Mouse (Mus musculus) ES-Bruce4 (cell line): Measurements from ENCODE around the gene Igf1r.

Source experiments
- EP300 ChIP-seq: IDR thresholded peaks from 2 replicates; pipeline ENCODE4 v1.6.1; 2011; ENCODE audit warnings: low read depth, low read length; ENCODE audit not compliant: insufficient read depth
- POLR2A ChIP-seq: IDR thresholded peaks from one replicate; pipeline ENCODE4 v1.8.1; 2011; ENCODE audit warnings: low read length; ENCODE audit not compliant: insufficient read depth

DNA sequence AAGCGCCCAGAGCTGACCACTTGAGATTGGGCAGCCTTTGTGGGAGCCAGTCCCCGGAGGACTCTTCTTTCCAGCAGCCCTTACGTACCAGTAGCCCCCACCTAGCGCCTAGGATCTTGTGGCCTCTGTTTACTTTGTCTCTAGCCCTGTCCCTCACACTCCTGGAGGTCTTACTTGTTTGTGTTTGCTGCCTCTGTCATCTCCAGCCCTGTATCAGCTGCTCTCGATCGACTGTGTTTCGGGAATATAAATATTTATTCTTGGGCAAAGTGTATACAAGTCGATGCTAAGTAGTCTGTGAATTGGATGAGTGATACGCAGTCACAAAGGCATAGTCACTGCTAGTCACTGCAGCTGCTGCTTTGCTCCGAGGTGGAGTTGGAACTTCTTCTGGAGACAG lies 147.8 kb downstream of the Igf1r start:
- TF ChIP-seq POLR2A: no peak
- no peak for TF ChIP-seq EP300
